Mouse (Mus musculus) stomach, embryonic 16.5 days (tissue): ENCODE measurements around the gene Nup35. TPM values are rescaled to one million over a fixed set of nuclear protein-coding genes. Genes with fewer than 3 reads are reported as not detected.

Experiments
- ATAC-seq: fragments of 200-750 bp; cut with Nextera tagmentation; 2 replicates; pipeline ENCODE4 v1.8.0; 2017; ENCODE audit warnings: moderate number of reproducible peaks, moderate TSS enrichment; ENCODE audit not compliant: insufficient read depth, low FRiP score
- H3K27ac ChIP-seq: fragments of 300-500 bp; sonication (generic); 2 replicates; pipeline ENCODE4 v1.5.1; 2014; ENCODE audit warnings: low read length
- H3K27me3 ChIP-seq: fragments of 300-500 bp; sonication (generic); 2 replicates; pipeline ENCODE4 v1.6.1; 2014; ENCODE audit warnings: low read length, control low read depth, mixed read lengths; ENCODE audit not compliant: control insufficient read depth, insufficient read depth
- H3K36me3 ChIP-seq: fragments of 300-500 bp; sonication (generic); 2 replicates; pipeline ENCODE4 v1.6.1; 2014; ENCODE audit warnings: low read length; ENCODE audit not compliant: control insufficient read depth, insufficient read depth
- H3K4me1 ChIP-seq: fragments of 300-500 bp; sonication (generic); 2 replicates; pipeline ENCODE4 v1.6.1; 2014; ENCODE audit warnings: low read length, control low read depth, mixed read lengths; ENCODE audit not compliant: control insufficient read depth, insufficient read depth
- H3K4me2 ChIP-seq: fragments of 300-500 bp; sonication (generic); 2 replicates; pipeline ENCODE4 v1.6.1; 2014; ENCODE audit warnings: low read depth, low read length, mixed read lengths
- H3K4me3 ChIP-seq: fragments of 300-500 bp; sonication (generic); replicated peaks from 2 replicates; pipeline ENCODE4 v1.5.1; 2014; ENCODE audit warnings: mild to moderate bottlenecking, low read length
- H3K9ac ChIP-seq: fragments of 300-500 bp; sonication (generic); 2 replicates; pipeline ENCODE4 v1.6.1; 2014; ENCODE audit warnings: low read length
- H3K9me3 ChIP-seq: fragments of 300-500 bp; sonication (generic); replicated peaks from 2 replicates; pipeline ENCODE4 v1.6.1; 2016; ENCODE audit warnings: low read length, control low read depth; ENCODE audit not compliant: control insufficient read depth
- WGBS: fragments of 180-500 bp; shearing (Covaris S2); extraction: QIAGEN DNeasy Blood & Tissue Kit; methylation state at CpG from one replicate; pipeline ENCODE4 v1.1.7; 2014; 5-methylcytosine and 5-hydroxymethylcytosine counted together
- polyA plus RNA-seq: library from polyadenylated mRNA; unstranded; fragments of >200 nt; fragmentation: Nextera tagmentation; extraction: Ambion mirVana; gene quantifications from 2 replicates; pipeline ENCODE4 v1.2.1, GENCODE M21; 2015

The Nup35 gene
- polyA plus RNA-seq, 1 experiment from 2014 or later: 37.6 TPM

GRCm38 (mm10) chr2:80621921-80622320 lies 4.9 kb downstream of the Nup35 start:
- no peak overlapping the region for H3K4me3 ChIP-seq
- WGBS: 81% methylated on average over 3 of the region's 3 CpGs
- no peaks in the 10 kb centered on the region for H3K9me3 ChIP-seq
- peaks cover 8% of the 10 kb centered on the region; the same call in 1 of the 2 replicates for H3K36me3 ChIP-seq
- ATAC-seq: no peak
- no peak overlapping the region for H3K9ac ChIP-seq
- no peak overlapping the region for H3K4me2 ChIP-seq
- H3K27ac ChIP-seq: no peak overlapping the region
- 0 out of 2 replicates have a peak, but pooled peaks cover 3% of the 10 kb centered on the region for H3K4me1 ChIP-seq
- H3K27me3 ChIP-seq: no peaks in the 10 kb centered on the region

DNA sequence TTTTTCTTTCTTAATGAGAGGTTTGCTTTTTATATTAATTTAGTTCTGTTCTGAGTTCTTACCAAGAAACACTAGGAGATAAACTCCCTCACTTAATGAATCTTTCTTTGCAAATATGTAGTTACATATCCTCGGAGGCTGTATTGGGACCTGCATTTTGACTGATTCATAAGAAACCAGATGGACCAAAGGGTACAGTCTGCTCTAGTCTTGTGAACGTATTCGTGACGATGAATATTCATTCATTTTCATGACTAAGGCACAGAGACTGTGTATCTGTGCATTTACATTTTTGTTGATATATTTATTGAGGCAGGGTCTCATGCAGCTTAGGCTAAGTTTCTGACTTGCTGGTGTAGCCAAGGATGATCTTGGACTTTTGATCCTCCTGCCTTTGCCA lies 7.5 kb downstream of the Nup35 start:
- no peak for ATAC-seq
- 92% methylated on average over 4 of the region's 4 CpGs for WGBS

GRCm38 (mm10) chr2:80632336-80633026 lies 15.4 kb downstream of the Nup35 start:
- ATAC-seq: peak; percentile 64
- Histone ChIP-seq H3K4me3 (no peak overlapping the region), H3K9ac (no peak overlapping the region), H3K4me2 (no peak overlapping the region), H3K36me3 (peaks cover 1% of the 10 kb centered on the region; the same call in 1 of the 2 replicates), H3K4me1 (no peaks in the 10 kb centered on the region), H3K9me3 (no peaks in the 10 kb centered on the region), H3K27ac (no peak overlapping the region), H3K27me3 (no peaks in the 10 kb centered on the region)
- WGBS: 80% methylated on average over 13 of the region's 13 CpGs

More for the DNA sequence above, 7.5 kb downstream of the Nup35 start:
- H3K9ac ChIP-seq: no peak overlapping the region
- no peaks in the 10 kb centered on the region for H3K9me3 ChIP-seq
- no peak overlapping the region for H3K27ac ChIP-seq
- H3K4me3 ChIP-seq: no peak overlapping the region
- H3K4me2 ChIP-seq: no peak overlapping the region
- no peaks in the 10 kb centered on the region for H3K27me3 ChIP-seq
- peaks cover 14% of the 10 kb centered on the region for H3K36me3 ChIP-seq
- H3K4me1 ChIP-seq: no peaks in the 10 kb centered on the region

- H3K9me3 ChIP-seq: no peaks in the 10 kb centered on the region
- H3K4me2 ChIP-seq: peak overlapping the region; percentile 74
- peak overlapping the region; percentile 86 for H3K4me3 ChIP-seq
- H3K36me3 ChIP-seq: 0 out of 2 replicates have a peak, but pooled peaks cover 5% of the 10 kb centered on the region
- WGBS: under 1% methylated on average over 45 of the region's 45 CpGs
- H3K4me1 ChIP-seq: peaks cover 5% of the 10 kb centered on the region; the same call in 1 of the 2 replicates
- H3K27me3 ChIP-seq: no peaks in the 10 kb centered on the region
- H3K9ac ChIP-seq: peak overlapping the region; percentile 80
- ATAC-seq: peak; percentile 96
- H3K27ac ChIP-seq: peak overlapping the region; percentile 70
These were observed 21.6 kb downstream of the Nup35 start for GRCm38 (mm10) chr2:80638364-80639241.

DNA sequence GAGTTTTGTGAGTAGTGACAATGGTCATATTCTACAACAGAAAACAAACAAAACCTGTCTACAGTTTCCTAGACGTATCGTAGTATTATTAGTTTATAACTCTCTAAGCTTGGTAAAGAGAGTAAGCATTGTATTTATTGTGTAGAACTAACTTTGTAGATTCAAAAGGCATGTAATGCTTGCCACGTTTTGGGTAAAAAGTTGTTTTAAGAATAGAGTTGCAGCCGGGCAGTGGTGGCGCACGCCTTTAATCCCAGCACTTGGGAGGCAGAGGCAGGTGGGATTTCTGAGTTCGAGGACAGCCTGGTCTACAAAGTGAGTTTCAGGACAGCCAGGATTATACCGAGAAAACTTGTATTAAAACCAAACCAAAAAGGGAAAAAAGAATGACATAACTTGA lies 22.4 kb downstream of the Nup35 start:
- Histone ChIP-seq H3K9me3 (no peaks in the 10 kb centered on the region), H3K9ac (peak overlapping the region; percentile 80), H3K27me3 (no peaks in the 10 kb centered on the region), H3K4me2 (peak overlapping the region; percentile 74), H3K4me3 (peak overlapping the region; percentile 86), H3K36me3 (peaks cover 10% of the 10 kb centered on the region; the same call in 1 of the 2 replicates), H3K4me1 (peaks cover 5% of the 10 kb centered on the region; the same call in 1 of the 2 replicates), H3K27ac (no peak overlapping the region)
- 8% methylated on average over 8 of the region's 8 CpGs for WGBS
- ATAC-seq: no peak

DNA sequence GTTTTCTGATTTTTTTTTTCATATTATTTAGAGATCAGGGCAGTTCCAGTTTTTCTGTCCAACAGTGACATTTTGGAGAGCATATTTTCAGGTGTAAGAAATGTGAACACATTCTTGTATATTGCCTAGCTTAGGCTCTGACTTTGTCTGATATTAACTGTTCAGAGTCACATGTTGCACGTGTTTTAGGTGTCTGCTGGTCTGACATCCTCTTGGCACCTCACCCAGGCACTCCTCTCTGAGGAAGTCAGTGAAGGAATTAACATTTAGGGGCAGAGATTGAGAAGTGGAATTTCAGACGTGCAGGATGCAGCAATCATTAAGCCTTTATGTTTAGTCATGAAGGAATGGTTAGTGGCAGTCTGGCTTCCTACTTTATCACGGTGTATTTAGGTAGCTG lies 22.8 kb downstream of the Nup35 start:
- Histone ChIP-seq H3K36me3 (peaks cover 10% of the 10 kb centered on the region; the same call in 1 of the 2 replicates), H3K9me3 (no peaks in the 10 kb centered on the region), H3K4me1 (peaks cover 5% of the 10 kb centered on the region; the same call in 1 of the 2 replicates), H3K9ac (no peak overlapping the region), H3K4me2 (peak overlapping the region; percentile 74), H3K27me3 (no peaks in the 10 kb centered on the region), H3K4me3 (no peak overlapping the region), H3K27ac (no peak overlapping the region)
- WGBS: 37% methylated on average over 3 of the region's 3 CpGs
- no peak for ATAC-seq

- no peaks in the 10 kb centered on the region for H3K4me1 ChIP-seq
- no peak overlapping the region for H3K27ac ChIP-seq
- H3K4me2 ChIP-seq: no peak overlapping the region
- H3K9ac ChIP-seq: no peak overlapping the region
- H3K36me3 ChIP-seq: 0 out of 2 replicates have a peak, but pooled peaks cover 7% of the 10 kb centered on the region
- ATAC-seq: no peak
- H3K27me3 ChIP-seq: no peaks in the 10 kb centered on the region
- H3K4me3 ChIP-seq: no peak overlapping the region
- no peaks in the 10 kb centered on the region for H3K9me3 ChIP-seq
These were observed 44.4 kb downstream of the Nup35 start for GRCm38 (mm10) chr2:80661414-80661813.

DNA sequence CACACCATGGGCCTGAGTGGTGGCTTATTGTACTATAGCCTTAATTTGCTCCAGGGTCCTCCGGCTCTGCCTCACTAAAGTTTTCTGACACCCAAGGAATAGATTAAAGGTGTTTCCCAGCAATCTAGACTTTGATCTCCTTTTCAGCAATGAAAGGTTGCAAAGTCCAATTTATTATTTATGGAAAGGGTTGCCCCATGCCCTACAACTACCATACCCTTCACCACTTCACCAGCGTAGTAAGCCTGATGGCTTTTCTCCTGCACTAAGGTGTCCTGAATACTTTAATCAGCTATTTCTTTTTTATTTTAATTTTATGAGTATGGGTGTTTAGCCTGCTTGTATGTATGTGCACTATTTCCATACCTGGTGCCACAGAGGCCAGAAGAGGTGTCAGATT lies 45.6 kb downstream of the Nup35 start:
- Histone ChIP-seq H3K4me2 (no peak overlapping the region), H3K4me3 (no peak overlapping the region), H3K9ac (no peak overlapping the region), H3K9me3 (no peaks in the 10 kb centered on the region), H3K36me3 (no peaks in the 10 kb centered on the region), H3K4me1 (no peaks in the 10 kb centered on the region), H3K27me3 (no peaks in the 10 kb centered on the region), H3K27ac (no peak overlapping the region)
- ATAC-seq: no peak
- 97% methylated on average over 2 of the region's 2 CpGs for WGBS

DNA sequence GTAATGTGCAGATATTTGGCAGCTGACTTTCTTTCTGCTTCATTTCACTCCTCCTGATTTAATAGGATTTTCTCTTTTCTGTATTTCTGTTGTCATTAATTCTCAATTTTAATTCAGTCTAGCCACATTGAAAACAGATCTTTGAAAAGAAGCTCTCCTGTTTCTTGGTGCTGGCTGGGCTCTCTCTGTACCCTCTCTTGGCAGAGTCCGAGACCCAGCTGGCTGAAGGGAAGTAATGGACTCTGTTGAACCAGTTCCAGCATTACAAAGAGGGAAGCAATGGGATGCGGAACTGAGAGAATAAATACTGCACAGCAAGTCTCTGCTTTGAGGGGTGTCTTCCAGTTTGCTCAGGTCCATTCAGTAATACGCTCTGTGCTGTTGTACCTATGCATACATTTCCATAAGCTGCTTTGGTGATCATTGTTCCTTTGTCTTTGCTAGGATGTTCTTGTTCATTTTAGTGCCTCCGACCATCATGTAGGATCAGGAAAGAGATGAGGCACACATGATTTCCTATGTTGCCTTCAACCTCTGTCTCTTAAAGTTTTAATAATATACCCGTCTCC lies 50.4 kb downstream of the Nup35 start:
- H3K27ac ChIP-seq: no peak overlapping the region
- WGBS: 92% methylated on average over 5 of the region's 5 CpGs

More for the DNA sequence above, 50.4 kb downstream of the Nup35 start:
- ATAC-seq: no peak
- Histone ChIP-seq H3K4me1 (no peaks in the 10 kb centered on the region), H3K27me3 (no peaks in the 10 kb centered on the region), H3K4me3 (no peak overlapping the region), H3K9ac (no peak overlapping the region), H3K4me2 (no peak overlapping the region), H3K9me3 (no peaks in the 10 kb centered on the region), H3K36me3 (no peaks in the 10 kb centered on the region)
